Mouse (Mus musculus) intestine, embryonic 14.5 days (tissue): ENCODE measurements around the gene Dennd1a. TPM values are rescaled to one million over a fixed set of nuclear protein-coding genes. Genes with fewer than 3 reads are reported as not detected.

Experiments
- ATAC-seq: fragments of 200-750 bp; cut with Nextera tagmentation; replicated peaks from 2 replicates; pipeline ENCODE4 v1.8.0; 2017; ENCODE audit warnings: low read depth, moderate number of reproducible peaks, moderate TSS enrichment, moderate library complexity; ENCODE audit not compliant: low FRiP score, low TSS enrichment
- DNase-seq: peaks from one replicate; pipeline ENCODE4 v3.0.0-alpha.2; 2018; ENCODE audit warnings: low spot score
- H3K27ac ChIP-seq: fragments of 300-500 bp; sonication (generic); 2 replicates; pipeline ENCODE4 v1.5.1; 2014; ENCODE audit warnings: low read depth, mild to moderate bottlenecking, control low read depth
- H3K27me3 ChIP-seq: fragments of 300-500 bp; sonication (generic); replicated peaks from 2 replicates; pipeline ENCODE4 v1.6.1; 2014; ENCODE audit warnings: low read length, control low read depth; ENCODE audit not compliant: control insufficient read depth, insufficient read depth
- H3K36me3 ChIP-seq: fragments of 300-500 bp; sonication (generic); 2 replicates; pipeline ENCODE4 v1.6.1; 2014; ENCODE audit warnings: low read length, control low read depth; ENCODE audit not compliant: control insufficient read depth, insufficient read depth
- H3K4me1 ChIP-seq: fragments of 300-500 bp; sonication (generic); replicated peaks from 2 replicates; pipeline ENCODE4 v1.6.1; 2014; ENCODE audit warnings: low read length, control low read depth, mixed read lengths; ENCODE audit not compliant: control insufficient read depth, insufficient read depth
- H3K4me2 ChIP-seq: fragments of 300-500 bp; sonication (generic); 2 replicates; pipeline ENCODE4 v1.6.1; 2014; ENCODE audit warnings: low read length
- H3K4me3 ChIP-seq: fragments of 300-500 bp; sonication (generic); 2 replicates; pipeline ENCODE4 v1.5.1; 2014; ENCODE audit warnings: low read depth, low read length, control low read depth, mixed read lengths
- H3K9ac ChIP-seq: fragments of 300-500 bp; sonication (generic); 2 replicates; pipeline ENCODE4 v1.6.1; 2014; ENCODE audit warnings: mild to moderate bottlenecking, low read length
- H3K9me3 ChIP-seq: fragments of 300-500 bp; sonication (generic); 2 replicates; pipeline ENCODE4 v1.6.1; 2016; ENCODE audit warnings: low read length, control low read depth; ENCODE audit not compliant: control insufficient read depth
- WGBS: fragments of 180-500 bp; shearing (Covaris S2); extraction: QIAGEN DNeasy Blood & Tissue Kit; methylation state at CpG from one replicate; pipeline ENCODE4 v1.1.7; 2014; 5-methylcytosine and 5-hydroxymethylcytosine counted together
- polyA plus RNA-seq: library from polyadenylated mRNA; unstranded; fragments of >200 nt; fragmentation: Nextera tagmentation; extraction: Ambion mirVana; gene quantifications from 2 replicates; pipeline ENCODE4 v1.2.1, GENCODE M21; 2014

Gene Dennd1a
- polyA plus RNA-seq, 1 experiment from 2014 or later = 11.6 TPM

GRCm38 (mm10) chr2:38196199-38197060 is 90.8 kb downstream of the Dennd1a start:
- no peak overlapping the region for H3K27ac ChIP-seq

GRCm38 (mm10) chr2:38192007-38192406 is 95.2 kb downstream of the Dennd1a start:
- no peak overlapping the region for H3K9ac ChIP-seq
- peaks cover 9% of the 10 kb centered on the region; the same call in 1 of the 2 replicates for H3K4me1 ChIP-seq
- WGBS = 95% methylated on average over 1 of the region's 1 CpGs
- no peak overlapping the region for H3K4me3 ChIP-seq
- ATAC-seq (no peak), DNase-seq (no peak)
- H3K27me3 ChIP-seq = no peaks in the 10 kb centered on the region
- no peak overlapping the region for H3K27ac ChIP-seq
- no peaks in the 10 kb centered on the region for H3K9me3 ChIP-seq
- H3K36me3 ChIP-seq = no peaks in the 10 kb centered on the region
- no peak overlapping the region for H3K4me2 ChIP-seq

More at GRCm38 (mm10) chr2:38196199-38197060, 90.8 kb downstream of the Dennd1a start:
- ATAC-seq = no peak
- Histone ChIP-seq H3K27me3 (no peaks in the 10 kb centered on the region), H3K9me3 (no peaks in the 10 kb centered on the region), H3K4me3 (no peak overlapping the region), H3K9ac (no peak overlapping the region), H3K4me2 (no peak overlapping the region), H3K36me3 (no peaks in the 10 kb centered on the region), H3K4me1 (peaks cover 9% of the 10 kb centered on the region; the same call in 1 of the 2 replicates)
- WGBS = 44% methylated on average over 9 of the region's 9 CpGs
- no peak for DNase-seq

- Histone ChIP-seq H3K27ac (no peak overlapping the region), H3K27me3 (no peaks in the 10 kb centered on the region), H3K9ac (no peak overlapping the region), H3K4me1 (peaks cover 5% of the 10 kb centered on the region; the same call in 1 of the 2 replicates), H3K4me3 (no peak overlapping the region), H3K36me3 (no peaks in the 10 kb centered on the region), H3K4me2 (no peak overlapping the region), H3K9me3 (no peaks in the 10 kb centered on the region)
- ATAC-seq = no peak
- no peak for DNase-seq
Measured at GRCm38 (mm10) chr2:38191601-38192000, 95.6 kb downstream of the Dennd1a start.

GRCm38 (mm10) chr2:38186438-38186837 is 100.8 kb downstream of the Dennd1a start:
- 83% methylated on average over 2 of the region's 2 CpGs for WGBS
- H3K9me3 ChIP-seq = no peaks in the 10 kb centered on the region
- no peak overlapping the region for H3K9ac ChIP-seq
- no peaks in the 10 kb centered on the region for H3K27me3 ChIP-seq
- H3K4me2 ChIP-seq = no peak overlapping the region
- no peaks in the 10 kb centered on the region for H3K36me3 ChIP-seq
- no peak for ATAC-seq
- no peaks in the 10 kb centered on the region for H3K4me1 ChIP-seq
- DNase-seq = no peak
- H3K4me3 ChIP-seq = no peak overlapping the region
- H3K27ac ChIP-seq = no peak overlapping the region

GRCm38 (mm10) chr2:38184977-38185376 is 102.2 kb downstream of the Dennd1a start:
- Histone ChIP-seq H3K4me1 (no peaks in the 10 kb centered on the region), H3K9ac (no peak overlapping the region), H3K9me3 (no peaks in the 10 kb centered on the region), H3K27ac (no peak overlapping the region), H3K27me3 (no peaks in the 10 kb centered on the region), H3K36me3 (no peaks in the 10 kb centered on the region), H3K4me3 (no peak overlapping the region), H3K4me2 (no peak overlapping the region)
- DNase-seq (no peak), ATAC-seq (no peak)
- 87% methylated on average over 3 of the region's 3 CpGs for WGBS

GRCm38 (mm10) chr2:38183881-38184280 is 103.3 kb downstream of the Dennd1a start:
- Histone ChIP-seq H3K36me3 (no peaks in the 10 kb centered on the region), H3K4me2 (no peak overlapping the region), H3K27ac (no peak overlapping the region), H3K9me3 (no peaks in the 10 kb centered on the region), H3K9ac (no peak overlapping the region), H3K4me1 (no peaks in the 10 kb centered on the region), H3K27me3 (no peaks in the 10 kb centered on the region), H3K4me3 (no peak overlapping the region)
- 78% methylated on average over 1 of the region's 1 CpGs for WGBS
- ATAC-seq (no peak), DNase-seq (no peak)

- ATAC-seq = no peak
Measured at GRCm38 (mm10) chr2:38182283-38182682, 104.9 kb downstream of the Dennd1a start.

GRCm38 (mm10) chr2:38177583-38177978 is 109.6 kb downstream of the Dennd1a start:
- no peaks in the 10 kb centered on the region for H3K4me1 ChIP-seq
- H3K9ac ChIP-seq = no peak overlapping the region
- no peak overlapping the region for H3K4me3 ChIP-seq
- H3K9me3 ChIP-seq = no peaks in the 10 kb centered on the region
- no peak overlapping the region for H3K4me2 ChIP-seq
- no peaks in the 10 kb centered on the region for H3K27me3 ChIP-seq
- no peaks in the 10 kb centered on the region for H3K36me3 ChIP-seq
- DNase-seq (no peak), ATAC-seq (no peak)
- no peak overlapping the region for H3K27ac ChIP-seq

More at GRCm38 (mm10) chr2:38182283-38182682, 104.9 kb downstream of the Dennd1a start:
- 80% methylated on average over 1 of the region's 1 CpGs for WGBS
- Histone ChIP-seq H3K9ac (no peak overlapping the region), H3K27me3 (no peaks in the 10 kb centered on the region), H3K36me3 (no peaks in the 10 kb centered on the region), H3K4me1 (no peaks in the 10 kb centered on the region), H3K9me3 (no peaks in the 10 kb centered on the region), H3K27ac (no peak overlapping the region), H3K4me2 (no peak overlapping the region), H3K4me3 (no peak overlapping the region)
- DNase-seq = no peak
